Mouse (Mus musculus): ENCODE results near the gene Acta1.

DNA sequence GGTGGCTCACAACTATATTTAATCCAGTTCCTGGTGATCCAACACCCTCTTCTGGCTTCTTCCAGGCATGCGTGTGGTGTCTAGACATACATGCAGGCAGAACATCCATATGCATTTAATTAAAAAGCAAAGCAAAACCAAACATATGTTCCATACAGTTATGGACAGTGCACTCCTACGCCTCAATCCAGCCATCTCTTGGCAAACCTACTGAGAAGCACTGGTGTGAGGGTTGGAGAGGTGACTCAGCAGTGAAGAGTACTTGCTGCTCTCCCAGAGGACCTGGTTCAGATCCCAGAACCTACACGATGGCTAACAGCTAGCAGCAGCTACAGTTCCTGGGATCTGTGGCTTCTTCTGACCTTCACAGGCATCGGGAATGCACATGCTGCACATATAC lies 17.7 kb upstream of the Acta1 start:
- no peak for TF ChIP-seq CTCF (IDR thresholded peaks at IDR 0.05)
- TF ChIP-seq EP300 (IDR thresholded peaks at IDR 0.05): no peak

Data from lung, postnatal 0 days (tissue).